Comparison of ENCODE assay signal across 17 mouse cellular contexts in the genomic region with DNA sequence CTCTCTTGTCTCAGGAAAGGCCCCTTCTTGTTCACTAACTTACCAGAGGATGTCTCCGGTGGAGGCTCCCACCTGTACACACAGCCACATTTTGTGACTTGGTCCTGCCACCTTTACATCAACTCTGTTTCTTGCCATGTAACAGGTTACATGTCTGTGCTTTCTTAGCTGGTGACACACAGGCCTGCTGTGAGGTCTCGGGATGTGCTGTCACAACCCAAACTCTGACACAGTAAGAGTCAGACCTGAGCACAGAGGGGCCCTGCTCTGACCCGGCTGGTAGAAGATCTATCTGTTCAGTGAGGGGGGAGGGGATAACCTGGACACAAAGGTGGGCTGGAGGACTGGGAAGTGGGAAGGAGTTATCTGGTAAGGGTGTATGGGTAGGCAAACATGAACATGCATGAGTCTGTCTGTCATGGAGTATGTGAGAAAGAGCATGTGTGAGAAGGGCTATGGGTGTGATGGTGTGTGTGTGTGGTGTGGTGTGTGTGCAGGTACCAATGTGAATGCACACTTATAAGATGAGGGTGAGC. TPM values are rescaled to one million over a fixed set of nuclear protein-coding genes. Genes with fewer than 3 reads are reported as not detected.
A peak's percentile ranks its signal among the peaks of the same experiment; 100 is the strongest.
DNase-seq lines count a peak whose midpoint lies in the region; ATAC-seq and TF ChIP-seq lines count a peak whose summit lies in the region.
"Had no signal": no experiment of that assay in that cellular context is flagged by ENCODE, and none has a peak within 500 bp of the region (broad histone marks: within the 10 kb centered on the region; RNA-seq: fewer than 3 reads in every experiment).

No protein-coding gene starts in this region.

- no peak for TF ChIP-seq CTCF in heart, adult 2 months (IDR thresholded peaks at IDR 0.05)

- intact Hi-C loops in heart, adult 2 months (cut with DNase I): no loop called here

- no peaks in the 10 kb centered on the region for H3K36me3 ChIP-seq in heart, embryonic 15.5 days
- H3K36me3 ChIP-seq in heart, adult 2 months (ENCODE audit: control insufficient read depth, insufficient read depth, low read length): no peaks in the 10 kb centered on the region
- 0 out of 2 replicates have a peak, but pooled peaks cover 2% of the 10 kb centered on the region for H3K36me3 ChIP-seq in lung, embryonic 16.5 days (ENCODE audit: control insufficient read depth, insufficient read depth, low read length)
- no peaks in the 10 kb centered on the region; the same call in 1 of the 2 replicates for H3K36me3 ChIP-seq in limb, embryonic 15.5 days
- H3K36me3 ChIP-seq: intestine, embryonic 15.5 days had no signal

- ATAC-seq in heart, embryonic 15.5 days (replicated peaks; ENCODE audit: insufficient number of reproducible peaks, insufficient read depth, low FRiP score, low read depth): no peak
- ATAC-seq in lung, embryonic 16.5 days (ENCODE audit: low read depth): no peak
- ATAC-seq in limb, embryonic 15.5 days (ENCODE audit: insufficient number of reproducible peaks, low FRiP score, low TSS enrichment, low read depth): no peak
- ATAC-seq: activated CD4-positive, CD25-positive, alpha-beta regulatory T cell, adult 4 months; intestine, embryonic 15.5 days had no signal

- H3K27ac ChIP-seq in heart, embryonic 15.5 days: peak overlapping the region; percentile 97; the same call in 1 of the 2 replicates
- no peak overlapping the region; the same call in 1 of the 2 replicates for H3K27ac ChIP-seq in heart, adult 2 months
- no peak overlapping the region for H3K27ac ChIP-seq in lung, embryonic 16.5 days (ENCODE audit: low read length)
- peak overlapping the region; percentile 98 for H3K27ac ChIP-seq in limb, embryonic 15.5 days
- H3K27ac ChIP-seq: intestine, embryonic 15.5 days; macrophage had no signal

- no peaks in the 10 kb centered on the region for H3K9me3 ChIP-seq in heart, embryonic 15.5 days (replicated peaks)
- no peaks in the 10 kb centered on the region for H3K9me3 ChIP-seq in lung, embryonic 16.5 days (ENCODE audit: control insufficient read depth, low read length)
- no peaks in the 10 kb centered on the region for H3K9me3 ChIP-seq in limb, embryonic 15.5 days
- H3K9me3 ChIP-seq: intestine, embryonic 15.5 days had no signal

- peak; percentile 38 for DNase-seq in cerebellum, adult 9-11 months
- DNase-seq in cerebellum, adult 9-10 months: no peak
- DNase-seq in heart, adult 2 months: no peak
- DNase-seq in lung, postnatal 4 days: no peak
- no peak for DNase-seq in frontal cortex, adult 2 months (ENCODE audit: extremely low spot score in 1 of 2, low spot score in 1 of 2)
- DNase-seq: cerebellum, adult 11-12 months; kidney, postnatal 4 days; liver; lung, adult 18-20 months had no signal

- no peak for TF ChIP-seq EP300 in heart, adult 2 months (IDR thresholded peaks at IDR 0.05; ENCODE audit: insufficient read depth, low read depth, low read length)

- TF ChIP-seq POLR2A in heart, adult 2 months (IDR thresholded peaks at IDR 0.05; ENCODE audit: insufficient read depth, low read depth, low read length): no peak

- H3K4me3 ChIP-seq in heart, embryonic 15.5 days: no peak overlapping the region
- H3K4me3 ChIP-seq in heart, adult 2 months: no peak overlapping the region
- no peak overlapping the region for H3K4me3 ChIP-seq in lung, embryonic 16.5 days (ENCODE audit: low read length)
- no peak overlapping the region for H3K4me3 ChIP-seq in limb, embryonic 15.5 days
- H3K4me3 ChIP-seq: erythroblast, embryonic 14.5 days; intestine, embryonic 15.5 days had no signal

- 0 out of 2 replicates have a peak overlapping the region, but pooled peaks have one; percentile 1 for H3K4me2 ChIP-seq in heart, embryonic 15.5 days
- H3K4me2 ChIP-seq in lung, embryonic 16.5 days (ENCODE audit: low read depth, low read length): no peak overlapping the region
- no peak overlapping the region for H3K4me2 ChIP-seq in limb, embryonic 15.5 days
- H3K4me2 ChIP-seq: intestine, embryonic 15.5 days had no signal

- peaks cover 19% of the 10 kb centered on the region for H3K79me2 ChIP-seq in heart, adult 2 months (replicated peaks; ENCODE audit: control insufficient read depth, insufficient read depth, low read length)

- peaks cover 96% of the 10 kb centered on the region for H3K4me1 ChIP-seq in heart, embryonic 15.5 days (replicated peaks)
- peaks cover 30% of the 10 kb centered on the region for H3K4me1 ChIP-seq in heart, adult 2 months (ENCODE audit: control insufficient read depth, insufficient read depth, low read length)
- H3K4me1 ChIP-seq in lung, embryonic 16.5 days (replicated peaks; ENCODE audit: control insufficient read depth, insufficient read depth, low read length): peaks cover 91% of the 10 kb centered on the region
- peaks cover 99% of the 10 kb centered on the region for H3K4me1 ChIP-seq in limb, embryonic 15.5 days

- H3K27me3 ChIP-seq in heart, embryonic 15.5 days: no peaks in the 10 kb centered on the region
- H3K27me3 ChIP-seq in heart, adult 2 months (ENCODE audit: control insufficient read depth, insufficient read depth, low read length): no peaks in the 10 kb centered on the region
- H3K27me3 ChIP-seq in lung, embryonic 16.5 days (ENCODE audit: control insufficient read depth, insufficient read depth, low read depth, low read length): no peaks in the 10 kb centered on the region
- H3K27me3 ChIP-seq in limb, embryonic 15.5 days: no peaks in the 10 kb centered on the region
- H3K27me3 ChIP-seq: intestine, embryonic 15.5 days had no signal

- WGBS in heart, embryonic 15.5 days: 72% methylated on average over 3 of the region's 3 CpGs
- 67% methylated on average over 3 of the region's 3 CpGs for WGBS in heart, adult 2 months
- WGBS in lung, embryonic 16.5 days: 72% methylated on average over 3 of the region's 3 CpGs
- WGBS in limb, embryonic 15.5 days: 57% methylated on average over 3 of the region's 3 CpGs

- no peak overlapping the region for H3K9ac ChIP-seq in heart, embryonic 15.5 days
- no peak overlapping the region for H3K9ac ChIP-seq in heart, adult 2 months (ENCODE audit: low read depth, low read length)
- H3K9ac ChIP-seq in lung, embryonic 16.5 days (ENCODE audit: low read length): 0 out of 2 replicates have a peak overlapping the region, but pooled peaks have one; percentile 26
- H3K9ac ChIP-seq in limb, embryonic 15.5 days: 0 out of 2 replicates have a peak overlapping the region, but pooled peaks have one; percentile 10
- H3K9ac ChIP-seq: intestine, embryonic 15.5 days had no signal

RNA-seq across cellular contexts. Expression of a gene that starts 7.3 kb away (rescaled TPM):
- polyA plus RNA-seq in heart, embryonic 15.5 days (2015; fragmentation: Nextera tagmentation; extraction: Ambion mirVana): 6.3 and 8.5 TPM in 2 replicates
- 10 to 100 TPM; 42.6 to 50.9 TPM for total RNA-seq in heart, adult 2 months (2021)
- polyA plus RNA-seq in heart, adult 2 months (2012; rRNA removed): 19.5 and 21.8 TPM in 2 replicates
- polyA plus RNA-seq in lung, embryonic 16.5 days (2015; fragmentation: Nextera tagmentation; extraction: Ambion mirVana): 8.0 and 8.2 TPM in 2 replicates
- polyA plus RNA-seq in limb, embryonic 15.5 days (2015; fragmentation: Nextera tagmentation; extraction: Ambion mirVana): 10.7 and 13.2 TPM in 2 replicates
- 28.5 and 28.6 TPM in 2 replicates for polyA plus RNA-seq in frontal cortex, adult 2 months (2012; rRNA removed)

RNA-seq across cellular contexts. Expression of a gene that starts 44.4 kb away (rescaled TPM):
- polyA plus RNA-seq in heart, embryonic 15.5 days (2015; fragmentation: Nextera tagmentation; extraction: Ambion mirVana): 0.42 and 1.0 TPM in 2 replicates
- total RNA-seq in heart, adult 2 months (2021): under 1 TPM; 0.43 to 0.47 TPM
- 0.73 and 1.7 TPM in 2 replicates for polyA plus RNA-seq in heart, adult 2 months (2012; rRNA removed)
- 0.79 and 1.2 TPM in 2 replicates for polyA plus RNA-seq in lung, embryonic 16.5 days (2015; fragmentation: Nextera tagmentation; extraction: Ambion mirVana)
- 0.36 and 0.41 TPM in 2 replicates for polyA plus RNA-seq in limb, embryonic 15.5 days (2015; fragmentation: Nextera tagmentation; extraction: Ambion mirVana)
- 0.18 and 0.19 TPM in 2 replicates for polyA plus RNA-seq in frontal cortex, adult 2 months (2012; rRNA removed)
- polyA plus RNA-seq: neural tube, embryonic 14.5 days had no signal

Comparison
In these comparisons a context has a peak if more than half of its experiments do, and no peak if none do; other contexts are left out.
1. H3K27ac ChIP-seq: peak in heart, embryonic 15.5 days (single experiment) and limb, embryonic 15.5 days (single experiment); none in heart, adult 2 months (single experiment) and lung, embryonic 16.5 days (single experiment).
2. H3K9ac ChIP-seq: peak in lung, embryonic 16.5 days (single experiment) and limb, embryonic 15.5 days (single experiment); none in heart, embryonic 15.5 days (single experiment) and heart, adult 2 months (single experiment).